Mouse (Mus musculus): Measurements from ENCODE around the gene Tbc1d10c. TPM values are rescaled to one million over a fixed set of nuclear protein-coding genes. Genes with fewer than 3 reads are reported as not detected.

The Tbc1d10c gene
- polyA plus RNA-seq, 1 experiment from 2014 or later, result 0.88 TPM

DNA sequence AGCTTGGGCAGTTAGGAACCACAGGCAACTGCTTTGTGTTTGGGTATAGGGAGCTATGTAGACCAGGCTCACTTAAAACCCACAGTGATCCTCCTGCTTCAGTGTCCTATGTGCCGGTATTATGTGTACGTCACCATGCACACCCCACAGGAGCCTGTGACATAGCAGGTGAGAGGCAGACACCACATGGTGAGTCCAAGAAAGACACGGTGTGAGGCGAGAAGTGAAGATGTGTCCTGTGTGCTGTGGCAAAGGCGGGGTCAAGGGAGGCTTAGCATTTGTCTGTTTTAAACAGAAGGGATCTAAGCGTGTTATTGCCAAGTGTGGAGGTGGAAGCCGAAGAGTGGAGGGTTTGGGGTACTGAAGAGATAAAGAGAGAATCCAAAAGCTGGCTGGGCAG is 35.7 kb upstream of the Tbc1d10c start:
- no peak overlapping the region for H3K4me2 ChIP-seq
- H3K27me3 ChIP-seq, result peaks cover 46% of the 10 kb centered on the region
- 89% methylated on average over 7 of the region's 7 CpGs for WGBS
- H3K27ac ChIP-seq, result no peak overlapping the region
- no peaks in the 10 kb centered on the region for H3K36me3 ChIP-seq
- H3K9me3 ChIP-seq, result no peaks in the 10 kb centered on the region
- H3K4me1 ChIP-seq (replicated peaks), result peaks cover 11% of the 10 kb centered on the region
- ATAC-seq (ENCODE audit: low FRiP score), result no peak
- H3K9ac ChIP-seq, result no peak overlapping the region
- H3K4me3 ChIP-seq, result no peak overlapping the region

DNA sequence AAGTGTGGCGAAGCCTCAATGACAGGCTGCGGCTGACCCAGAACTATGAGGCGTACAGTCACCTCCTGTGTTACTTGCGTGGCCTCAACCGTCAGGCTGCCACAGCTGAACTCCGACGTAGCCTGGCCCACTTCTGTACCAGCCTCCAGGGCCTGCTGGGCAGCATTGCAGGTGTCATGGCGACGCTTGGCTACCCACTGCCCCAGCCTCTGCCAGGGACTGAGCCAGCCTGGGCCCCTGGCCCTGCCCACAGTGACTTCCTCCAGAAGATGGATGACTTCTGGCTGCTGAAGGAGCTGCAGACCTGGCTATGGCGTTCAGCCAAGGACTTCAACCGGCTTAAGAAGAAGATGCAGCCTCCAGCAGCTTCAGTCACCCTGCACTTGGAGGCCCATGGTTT is 31.1 kb upstream of the Tbc1d10c start:
- no peak overlapping the region for H3K4me3 ChIP-seq
- peaks cover 25% of the 10 kb centered on the region for H3K4me1 ChIP-seq (replicated peaks)
- H3K27ac ChIP-seq, result no peak overlapping the region
- H3K9me3 ChIP-seq, result no peaks in the 10 kb centered on the region
- no peak for ATAC-seq (ENCODE audit: low FRiP score)
- H3K9ac ChIP-seq, result peak overlapping the region; percentile 6; the same call in 1 of the 2 replicates
- WGBS, result 77% methylated on average over 11 of the region's 11 CpGs
- H3K4me2 ChIP-seq, result no peak overlapping the region
- H3K27me3 ChIP-seq, result peaks cover 59% of the 10 kb centered on the region
- no peaks in the 10 kb centered on the region for H3K36me3 ChIP-seq

DNA sequence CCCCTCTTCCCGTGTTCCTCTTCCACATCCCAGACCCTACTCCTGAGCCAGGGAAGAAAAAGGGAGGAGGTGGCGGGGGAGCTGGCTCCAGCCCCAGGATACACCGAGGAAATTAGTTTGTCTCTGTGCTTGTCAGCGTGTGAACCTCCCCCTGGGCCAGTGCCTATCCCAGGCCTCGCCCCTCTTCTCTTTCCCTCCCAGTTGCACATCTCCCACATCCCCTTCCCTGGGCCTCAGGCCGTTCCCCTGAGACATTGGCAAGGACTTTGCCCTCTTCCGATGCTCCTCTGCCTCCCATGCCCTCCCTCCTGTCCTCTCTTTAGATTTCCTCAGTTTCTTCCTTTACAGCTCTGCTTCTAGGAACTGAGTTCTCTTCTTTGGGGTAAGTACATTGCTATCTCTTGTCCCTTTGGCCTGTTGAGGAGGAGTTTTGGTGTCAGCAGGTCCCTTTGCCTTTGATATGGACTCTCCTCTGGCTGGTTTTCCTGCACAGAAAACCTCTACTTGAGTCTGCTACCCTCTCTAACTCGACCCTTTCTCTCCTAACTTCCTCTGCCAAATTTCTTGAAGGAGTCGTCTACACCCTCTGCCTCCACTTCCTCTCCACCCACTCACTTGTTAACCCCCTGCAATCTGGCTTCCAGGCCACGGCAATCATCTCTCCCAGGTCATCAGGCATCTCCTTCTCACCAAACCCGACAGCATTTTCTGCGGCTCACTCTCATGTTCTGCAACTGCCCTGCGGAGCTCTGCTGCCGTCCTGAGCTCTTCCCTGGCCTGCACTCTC is 30.1 kb upstream of the Tbc1d10c start:
- H3K4me3 ChIP-seq, result no peak overlapping the region
- H3K9me3 ChIP-seq, result no peaks in the 10 kb centered on the region
- no peak for ATAC-seq (ENCODE audit: low FRiP score)
- H3K27me3 ChIP-seq, result peaks cover 63% of the 10 kb centered on the region
- H3K4me1 ChIP-seq (replicated peaks), result peaks cover 34% of the 10 kb centered on the region
- peak overlapping the region; percentile 19; the same call in 1 of the 2 replicates for H3K9ac ChIP-seq
- no peaks in the 10 kb centered on the region for H3K36me3 ChIP-seq
- WGBS, result 46% methylated on average over 14 of the region's 14 CpGs
- no peak overlapping the region for H3K4me2 ChIP-seq
- H3K27ac ChIP-seq, result no peak overlapping the region

DNA sequence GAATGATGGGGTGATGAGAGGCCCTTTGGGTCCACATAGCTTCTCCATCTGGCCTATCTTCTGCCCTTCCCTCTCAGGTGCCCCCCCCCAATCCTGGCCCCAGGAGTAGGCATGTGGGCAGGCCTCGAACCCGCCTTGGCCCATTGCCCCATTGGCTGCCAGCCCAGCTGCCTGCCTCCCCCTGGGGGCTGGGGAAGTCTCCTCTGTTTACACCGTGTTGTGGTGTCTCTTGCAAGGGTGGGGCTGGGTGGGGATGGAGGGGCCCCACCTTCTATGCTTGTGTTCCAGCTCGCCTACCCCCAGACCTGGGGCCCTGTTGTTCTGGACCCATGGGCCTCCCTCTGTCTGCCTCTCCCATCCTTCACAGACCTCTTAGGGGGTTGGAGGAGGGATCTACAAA is 29.3 kb upstream of the Tbc1d10c start:
- Histone ChIP-seq H3K27me3 (peaks cover 67% of the 10 kb centered on the region), H3K27ac (no peak overlapping the region), H3K36me3 (no peaks in the 10 kb centered on the region), H3K4me1 (replicated peaks) (peaks cover 40% of the 10 kb centered on the region), H3K4me3 (no peak overlapping the region), H3K4me2 (no peak overlapping the region), H3K9me3 (no peaks in the 10 kb centered on the region), H3K9ac (peak overlapping the region; percentile 19; the same call in 1 of the 2 replicates)
- no peak for ATAC-seq (ENCODE audit: low FRiP score)
- 51% methylated on average over 4 of the region's 4 CpGs for WGBS

DNA sequence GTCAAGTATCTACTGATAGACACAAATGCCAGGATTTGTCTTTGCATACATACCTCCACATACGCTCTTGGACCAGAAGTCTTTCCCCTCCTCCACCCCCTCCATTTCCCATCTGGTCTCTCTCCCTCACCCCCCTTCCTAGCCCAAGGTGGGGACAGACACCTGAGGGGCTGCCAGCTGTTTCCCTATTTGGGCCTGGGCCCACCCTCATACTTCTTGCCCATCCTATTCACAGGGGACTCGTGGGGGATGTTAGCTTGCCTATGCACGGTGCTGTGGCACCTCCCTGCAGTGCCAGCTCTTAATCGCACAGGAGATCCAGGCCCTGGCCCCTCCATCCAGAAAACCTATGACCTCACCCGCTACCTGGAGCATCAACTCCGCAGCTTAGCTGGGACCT is 28.9 kb upstream of the Tbc1d10c start:
- H3K4me2 ChIP-seq, result no peak overlapping the region
- H3K9me3 ChIP-seq, result no peaks in the 10 kb centered on the region
- peaks cover 70% of the 10 kb centered on the region for H3K27me3 ChIP-seq
- no peak overlapping the region for H3K4me3 ChIP-seq
- no peak overlapping the region for H3K9ac ChIP-seq
- ATAC-seq (ENCODE audit: low FRiP score), result no peak
- H3K27ac ChIP-seq, result no peak overlapping the region
- peaks cover 44% of the 10 kb centered on the region for H3K4me1 ChIP-seq (replicated peaks)
- WGBS, result 86% methylated on average over 6 of the region's 6 CpGs
- no peaks in the 10 kb centered on the region for H3K36me3 ChIP-seq

DNA sequence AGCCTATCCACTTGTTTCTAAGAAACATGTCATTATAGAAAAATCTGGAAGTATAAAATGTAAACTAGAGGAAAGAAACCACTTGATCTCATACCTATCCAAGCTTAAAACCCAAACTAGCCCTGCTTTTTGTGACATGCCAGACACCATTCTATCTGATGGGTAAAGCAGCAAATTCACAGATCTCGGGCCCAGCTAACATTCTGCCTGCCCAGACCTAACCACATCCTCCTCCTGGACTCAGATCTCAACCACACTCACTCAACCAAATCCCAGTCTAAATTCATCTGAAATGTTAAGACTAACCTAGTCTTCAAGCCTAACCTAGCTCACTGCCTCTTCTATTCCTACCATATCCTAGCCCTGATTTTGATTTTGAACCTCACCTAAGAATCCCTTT is 27.7 kb upstream of the Tbc1d10c start:
- no peaks in the 10 kb centered on the region for H3K9me3 ChIP-seq
- 80% methylated on average over 1 of the region's 1 CpGs for WGBS
- peaks cover 56% of the 10 kb centered on the region for H3K4me1 ChIP-seq (replicated peaks)

DNA sequence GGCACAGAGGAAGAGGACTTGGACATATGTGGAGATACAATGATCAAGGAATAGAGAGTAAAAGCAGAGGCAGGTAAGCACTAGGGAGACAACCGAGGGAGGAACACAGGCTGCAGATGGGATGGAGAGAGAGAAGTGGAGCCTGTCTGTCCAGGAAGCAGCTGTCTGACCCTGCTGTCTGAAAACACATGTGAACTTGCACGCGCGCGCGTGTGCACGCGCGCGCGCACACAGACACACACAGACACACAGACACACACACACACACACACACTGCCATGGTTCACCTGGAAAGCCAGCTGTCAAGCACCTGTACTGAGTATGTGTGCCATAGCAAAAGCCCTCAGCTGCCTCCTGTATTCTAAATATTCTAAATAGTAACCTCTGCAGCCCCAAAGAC is 27.2 kb upstream of the Tbc1d10c start:
- Histone ChIP-seq H3K4me2 (no peak overlapping the region), H3K36me3 (no peaks in the 10 kb centered on the region), H3K9ac (no peak overlapping the region; the same call in 1 of the 2 replicates), H3K27me3 (peaks cover 81% of the 10 kb centered on the region), H3K27ac (no peak overlapping the region), H3K4me1 (replicated peaks) (peaks cover 61% of the 10 kb centered on the region), H3K4me3 (no peak overlapping the region), H3K9me3 (no peaks in the 10 kb centered on the region)
- no peak for ATAC-seq (ENCODE audit: low FRiP score)
- WGBS, result 91% methylated on average over 10 of the region's 11 CpGs

More for the DNA sequence above, 27.7 kb upstream of the Tbc1d10c start:
- no peak overlapping the region for H3K27ac ChIP-seq
- ATAC-seq (ENCODE audit: low FRiP score), result no peak
- H3K4me2 ChIP-seq, result no peak overlapping the region
- H3K36me3 ChIP-seq, result no peaks in the 10 kb centered on the region
- peaks cover 79% of the 10 kb centered on the region for H3K27me3 ChIP-seq
- H3K4me3 ChIP-seq, result no peak overlapping the region
- H3K9ac ChIP-seq, result no peak overlapping the region

DNA sequence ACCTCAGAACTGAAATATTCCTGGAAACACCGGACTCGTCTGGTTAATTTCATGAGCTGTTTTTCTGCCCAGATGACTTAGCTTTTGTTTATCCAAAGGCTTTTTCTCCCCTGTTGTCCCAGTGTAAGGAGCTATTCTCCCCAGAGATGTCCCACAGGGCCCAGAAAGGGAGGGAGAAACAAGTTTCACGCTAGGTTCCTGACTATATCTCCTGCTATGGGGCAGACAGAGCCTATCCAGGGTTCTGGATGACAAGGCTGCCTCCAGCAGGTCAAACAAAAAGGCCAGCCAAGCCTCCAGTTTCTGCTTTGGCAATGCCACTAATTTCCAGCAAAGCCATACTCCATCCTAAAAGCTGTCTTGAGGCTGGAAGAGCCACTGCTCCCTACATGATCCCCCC is 26.8 kb upstream of the Tbc1d10c start:
- Histone ChIP-seq H3K4me2 (no peak overlapping the region), H3K27ac (no peak overlapping the region), H3K27me3 (peaks cover 85% of the 10 kb centered on the region), H3K4me3 (no peak overlapping the region), H3K9ac (no peak overlapping the region; the same call in 1 of the 2 replicates), H3K4me1 (replicated peaks) (peaks cover 65% of the 10 kb centered on the region), H3K36me3 (no peaks in the 10 kb centered on the region), H3K9me3 (no peaks in the 10 kb centered on the region)
- ATAC-seq (ENCODE audit: low FRiP score), result no peak
- 52% methylated on average over 3 of the region's 3 CpGs for WGBS

DNA sequence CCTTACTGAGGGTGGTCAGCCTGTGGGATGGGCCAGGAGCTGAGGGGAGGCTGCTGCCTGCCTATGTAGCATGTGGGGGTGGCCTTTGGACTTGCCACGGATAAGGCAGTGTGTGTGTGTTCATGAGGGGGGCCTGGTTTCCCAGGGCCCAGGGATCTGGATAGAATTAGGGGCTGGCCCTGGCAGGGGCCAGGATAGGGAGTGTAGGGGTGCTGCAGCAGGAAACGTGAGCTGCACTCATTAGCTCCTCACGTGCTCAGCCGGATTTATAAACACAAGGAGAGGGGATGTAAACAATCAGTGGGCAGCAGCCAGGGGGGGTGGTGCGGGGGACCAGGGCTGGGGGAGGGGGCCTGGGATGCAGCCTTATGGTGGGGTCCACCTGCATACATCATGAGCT is 26.1 kb upstream of the Tbc1d10c start:
- WGBS, result 16% methylated on average over 5 of the region's 5 CpGs
- H3K27ac ChIP-seq, result no peak overlapping the region
- no peak overlapping the region for H3K4me2 ChIP-seq
- ATAC-seq (ENCODE audit: low FRiP score), result no peak
- no peaks in the 10 kb centered on the region for H3K9me3 ChIP-seq
- no peak overlapping the region for H3K9ac ChIP-seq
- peaks cover 91% of the 10 kb centered on the region for H3K27me3 ChIP-seq
- no peaks in the 10 kb centered on the region for H3K36me3 ChIP-seq
- peaks cover 66% of the 10 kb centered on the region for H3K4me1 ChIP-seq (replicated peaks)
- H3K4me3 ChIP-seq, result no peak overlapping the region

DNA sequence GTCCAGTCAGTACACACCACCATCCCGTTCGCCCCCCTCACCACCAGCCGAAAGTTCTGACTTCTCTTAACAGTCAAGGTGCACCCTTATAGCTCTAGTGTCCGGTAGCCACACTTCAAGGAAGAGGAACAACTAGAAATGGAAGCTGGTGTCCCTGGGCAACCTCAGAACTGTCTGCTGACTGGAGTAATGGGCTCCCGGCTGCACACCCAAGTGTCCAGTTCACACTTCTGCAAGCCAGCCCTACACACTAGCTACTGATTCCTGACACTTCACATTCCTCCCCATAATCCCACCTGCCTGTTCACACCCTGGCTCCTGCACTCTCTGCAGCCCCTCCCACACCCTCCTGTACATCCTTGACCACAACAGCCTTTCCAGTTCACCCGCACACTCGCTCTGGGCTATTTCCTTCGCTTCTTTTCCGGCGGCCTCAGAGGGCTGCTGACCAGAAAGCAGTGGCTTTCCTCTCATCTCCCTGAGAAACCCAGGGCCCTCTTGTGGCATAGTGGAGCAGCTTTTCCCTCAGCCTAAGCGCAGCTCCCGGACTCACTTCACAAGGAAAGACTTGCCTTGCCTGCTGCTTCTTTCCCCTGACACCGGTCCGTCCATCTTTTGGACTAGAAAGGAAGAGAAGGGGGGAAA is 25.1 kb upstream of the Tbc1d10c start:
- Histone ChIP-seq H3K9ac (no peak overlapping the region), H3K27me3 (peaks cover 94% of the 10 kb centered on the region), H3K4me2 (no peak overlapping the region), H3K4me1 (replicated peaks) (peaks cover 57% of the 10 kb centered on the region), H3K27ac (no peak overlapping the region), H3K4me3 (no peak overlapping the region), H3K36me3 (no peaks in the 10 kb centered on the region), H3K9me3 (no peaks in the 10 kb centered on the region)
- no peak for ATAC-seq (ENCODE audit: low FRiP score)
- WGBS, result 22% methylated on average over 14 of the region's 14 CpGs

DNA sequence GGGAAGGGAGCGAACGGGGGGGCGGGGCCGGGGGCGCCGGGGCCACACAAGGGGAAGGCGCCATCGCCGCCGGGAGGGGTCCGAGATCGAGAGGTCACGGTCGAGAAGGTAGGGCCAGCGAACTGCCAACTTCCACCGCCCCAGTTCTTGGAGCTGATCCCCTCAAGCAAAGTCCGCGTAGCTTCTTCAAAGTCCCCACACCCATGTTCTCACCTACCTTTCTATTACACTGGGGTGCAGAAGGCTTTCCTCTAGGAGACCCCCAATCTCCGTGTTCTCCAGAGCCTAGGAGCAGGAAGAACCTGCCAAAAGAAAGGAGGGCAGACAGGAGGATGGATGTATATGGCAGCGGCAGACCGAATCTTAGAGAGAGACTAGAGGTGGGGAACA is 24.4 kb upstream of the Tbc1d10c start:
- Histone ChIP-seq H3K9me3 (no peaks in the 10 kb centered on the region), H3K36me3 (no peaks in the 10 kb centered on the region), H3K27ac (no peak overlapping the region), H3K9ac (peak overlapping the region; percentile 75), H3K4me3 (peak overlapping the region; percentile 54), H3K4me1 (replicated peaks) (peaks cover 50% of the 10 kb centered on the region), H3K27me3 (peaks cover 94% of the 10 kb centered on the region), H3K4me2 (peak overlapping the region; percentile 91)
- no peak for ATAC-seq (ENCODE audit: low FRiP score)
- WGBS, result 2% methylated on average over 15 of the region's 21 CpGs

DNA sequence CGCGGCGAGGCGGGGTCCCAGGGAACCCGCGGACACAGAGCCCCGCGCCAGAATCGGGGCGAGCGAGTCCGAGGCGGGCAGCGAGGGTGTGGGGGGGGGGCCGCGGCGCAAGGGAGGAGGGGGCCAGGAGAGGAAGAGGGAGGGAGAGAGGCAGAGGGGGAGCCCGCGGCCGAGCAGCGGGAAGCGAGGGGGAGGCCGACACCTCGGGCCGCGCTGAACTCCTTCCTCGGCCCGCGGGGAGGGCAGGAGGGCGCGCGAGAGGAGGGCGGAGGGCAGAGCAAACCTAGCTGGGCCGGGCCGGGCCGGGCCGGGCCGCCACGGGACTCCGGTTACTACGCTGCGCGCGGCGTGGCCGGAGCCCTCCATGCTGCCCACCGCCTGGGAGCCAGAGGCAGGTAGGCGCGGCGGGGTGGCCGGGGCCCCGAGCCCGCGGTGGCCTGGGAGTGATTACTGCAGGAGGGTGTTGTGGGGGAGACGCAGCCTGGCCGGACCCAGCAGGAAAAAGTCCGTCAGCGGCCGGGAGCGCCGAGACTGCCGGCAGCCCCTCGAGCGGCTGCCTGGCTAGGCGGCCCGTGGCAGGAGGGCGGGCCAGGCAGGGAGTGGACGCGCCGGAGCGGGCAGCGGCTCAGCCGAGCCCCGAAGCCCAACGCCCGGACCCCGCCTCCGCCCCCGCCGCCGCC is 23.8 kb upstream of the Tbc1d10c start:
- Histone ChIP-seq H3K4me2 (peak overlapping the region; percentile 91), H3K36me3 (no peaks in the 10 kb centered on the region), H3K4me1 (replicated peaks) (peaks cover 45% of the 10 kb centered on the region), H3K9ac (peak overlapping the region; percentile 75), H3K9me3 (no peaks in the 10 kb centered on the region), H3K27me3 (peaks cover 92% of the 10 kb centered on the region), H3K27ac (no peak overlapping the region), H3K4me3 (peak overlapping the region; percentile 54)
- under 1% methylated on average over 66 of the region's 81 CpGs for WGBS
- ATAC-seq (ENCODE audit: low FRiP score), result no peak
